Mouse (Mus musculus): ENCODE data around the gene Sprtn.
A peak's percentile ranks its signal among the peaks of the same experiment; 100 is the strongest.

Gene Sprtn

DNA sequence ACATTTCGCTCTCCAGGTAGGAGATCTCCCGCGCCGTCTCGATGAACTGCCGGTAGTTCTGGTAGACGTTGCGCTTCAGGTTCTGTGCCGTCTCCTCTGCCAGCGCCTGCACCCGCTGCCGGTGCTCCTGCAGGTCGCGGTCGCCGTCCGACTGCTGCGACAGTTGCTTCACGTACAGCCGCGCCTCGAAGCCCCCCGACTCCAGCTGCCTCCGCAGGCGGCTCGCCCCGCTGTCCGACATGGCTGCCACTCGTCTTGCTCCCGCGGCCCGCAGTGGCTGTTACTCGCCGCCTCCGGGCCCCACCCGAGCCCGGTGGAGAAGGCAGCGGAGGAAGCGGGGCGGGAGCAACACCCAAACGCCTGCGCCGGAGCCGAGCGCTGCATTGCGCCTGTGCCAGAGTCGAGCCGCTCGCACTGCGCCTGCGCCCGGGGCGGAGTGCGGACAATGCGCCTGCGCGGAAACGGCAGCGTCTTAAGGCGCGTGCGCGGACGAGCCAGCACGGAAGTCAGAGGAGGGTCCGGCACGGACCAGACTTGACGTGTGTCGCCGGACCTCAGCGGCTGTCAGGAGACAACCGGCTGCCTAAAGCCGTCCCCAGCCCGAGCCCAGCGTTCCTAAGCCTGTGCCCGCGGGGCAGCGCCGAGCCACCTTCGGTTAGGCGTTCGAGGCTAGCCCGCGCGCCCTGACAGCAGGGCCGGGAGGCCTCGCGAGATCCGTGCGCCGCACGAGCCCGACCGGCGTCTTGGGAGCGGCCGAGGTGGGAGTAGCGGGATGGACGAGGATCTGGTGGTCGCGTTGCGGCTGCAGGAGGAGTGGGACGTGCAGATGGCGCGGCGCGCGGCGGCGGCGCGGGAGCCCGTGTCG lies at the start of gene Sprtn, which contains the start of gene Exoc8:
Gene Sprtn, plus strand, starts transcription at position 501 of the 865 bp plus-strand sequence.
Gene Exoc8, minus strand, starts transcription at position 320 of the 865 bp plus-strand sequence.
- DNase-seq = peak; percentile 97

DNA sequence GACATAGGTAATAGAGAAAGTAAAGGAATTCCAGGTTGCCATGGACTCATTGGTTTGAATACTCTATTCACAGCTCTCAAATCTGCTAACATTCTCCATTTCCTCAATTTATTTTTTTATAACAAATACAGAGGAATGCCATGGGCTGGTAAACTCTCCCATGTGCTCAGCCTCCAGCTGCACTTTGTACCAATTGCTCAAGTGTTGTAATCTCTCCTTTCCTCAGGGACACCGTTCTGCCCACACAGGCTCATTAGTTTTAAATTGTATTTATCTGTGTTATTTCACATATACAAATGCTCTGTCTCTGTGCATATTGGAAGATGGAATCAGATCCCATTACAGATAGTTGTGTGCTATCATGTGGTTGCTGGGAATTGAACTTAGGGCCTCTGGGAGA lies 44.2 kb upstream of the Sprtn start:
- DNase-seq = no peak

DNA sequence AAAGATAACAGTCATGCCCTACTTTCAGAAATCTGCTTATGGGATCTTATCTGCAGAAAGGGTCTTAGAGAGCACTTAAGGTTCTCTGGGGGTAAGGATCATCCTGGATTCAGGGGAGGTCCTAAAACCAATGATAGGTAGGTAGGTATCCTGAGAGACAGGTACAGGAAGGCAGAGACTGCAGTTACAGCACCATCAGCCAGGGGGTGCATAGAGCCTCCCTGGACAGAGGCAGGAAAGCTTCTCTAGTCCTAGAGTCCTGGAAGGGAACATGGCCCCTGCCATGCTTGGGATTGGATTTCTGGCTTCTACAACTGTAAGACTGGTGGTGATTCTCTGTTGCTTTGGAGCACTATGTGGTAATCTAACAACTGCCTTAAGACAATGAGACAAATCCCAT lies 38.2 kb upstream of the Sprtn start:
- DNase-seq = no peak

DNA sequence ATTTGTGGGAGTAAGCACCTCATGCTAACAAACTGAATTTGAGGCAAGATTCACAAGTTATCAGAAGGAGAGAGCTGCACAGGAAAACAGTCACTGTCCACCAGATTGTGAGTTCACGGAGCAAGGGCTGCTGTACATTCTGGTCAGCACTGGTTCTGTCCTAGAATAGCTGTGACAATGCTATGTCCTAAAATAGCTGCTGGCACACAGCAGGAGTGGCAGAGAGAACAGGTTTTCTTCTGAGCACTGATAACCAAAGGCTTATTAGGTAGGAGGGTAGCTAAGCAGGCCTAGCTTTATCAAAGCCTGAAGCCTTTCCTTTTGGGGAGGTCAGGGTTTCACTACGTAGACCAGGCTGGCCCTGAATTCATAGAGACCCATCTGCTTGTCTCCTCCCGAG lies 37.5 kb upstream of the Sprtn start:
- DNase-seq = no peak

DNA sequence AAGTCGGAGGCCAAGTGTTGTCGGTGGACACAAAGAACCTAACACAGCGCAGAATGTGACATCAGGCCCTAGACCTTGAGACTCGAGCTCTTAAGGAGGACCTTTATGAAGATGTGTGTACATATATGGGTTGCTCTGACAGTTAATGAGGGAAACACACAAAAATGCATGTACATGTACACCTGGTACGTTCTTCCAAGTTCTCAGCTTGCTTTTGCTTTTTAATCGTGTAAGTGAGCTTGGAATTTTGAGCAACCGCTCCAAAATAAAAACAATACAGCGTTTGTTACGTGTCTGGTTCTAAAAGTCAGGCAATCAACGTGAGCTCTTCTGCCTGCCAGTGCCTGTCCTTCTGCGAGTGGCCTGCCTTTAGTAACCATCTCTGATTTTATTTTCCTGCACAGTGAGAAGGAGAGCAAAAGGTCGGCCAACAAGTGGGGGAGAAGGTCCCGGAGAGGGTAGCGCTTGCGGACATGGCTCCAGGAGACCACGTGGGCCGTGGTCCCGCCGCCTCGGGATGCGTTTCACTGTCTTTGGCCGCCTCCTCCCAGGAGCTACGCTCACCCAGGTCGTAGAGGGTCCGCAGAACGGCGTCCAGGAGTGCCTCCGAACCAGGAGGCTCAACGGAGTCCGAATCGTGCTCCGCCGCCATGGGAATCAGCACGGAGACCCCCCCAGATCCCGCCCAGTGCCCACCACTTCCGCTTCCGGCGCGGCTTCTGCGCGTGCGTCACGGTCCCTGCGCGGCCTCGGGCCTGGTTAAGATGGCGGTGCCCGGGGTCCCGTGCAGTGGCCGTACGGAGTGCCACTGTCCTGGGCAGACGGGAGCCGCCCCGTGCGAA lies 35.1 kb upstream of the Sprtn start, which contains the start of the genes Gnpat and 2810004N23Rik:
Gene Gnpat, plus strand, starts transcription at position 713 of the 842 bp plus-strand sequence.
Gene 2810004N23Rik, minus strand, starts transcription at position 800 of the 842 bp plus-strand sequence.
- peak; percentile 88 for DNase-seq

DNA sequence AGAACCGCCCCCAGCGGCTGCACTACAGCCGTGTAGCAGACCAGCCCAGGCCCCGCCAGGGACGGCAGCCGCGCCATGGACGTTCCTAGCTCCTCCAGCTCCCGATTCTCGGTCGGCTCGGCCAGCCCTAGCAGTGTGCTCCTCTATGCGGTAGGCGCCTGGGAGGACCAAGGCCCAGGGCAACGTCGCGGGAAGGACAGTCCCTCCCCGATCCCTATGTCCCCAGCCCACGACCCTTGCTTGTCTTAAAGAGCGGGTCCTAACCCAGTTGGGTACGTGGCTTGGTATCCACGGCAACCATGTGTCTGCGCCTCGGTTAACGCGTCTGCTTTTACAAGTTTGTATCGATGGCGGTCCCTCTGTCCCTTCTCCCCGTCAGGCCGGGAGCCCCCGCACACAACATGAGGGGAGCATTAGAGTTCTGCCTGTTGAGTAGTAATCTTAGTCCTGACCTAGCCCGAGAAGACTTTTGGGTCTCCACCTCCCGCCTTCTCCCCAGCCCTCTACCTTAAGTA lies 34.5 kb upstream of the Sprtn start:
- no peak for DNase-seq

DNA sequence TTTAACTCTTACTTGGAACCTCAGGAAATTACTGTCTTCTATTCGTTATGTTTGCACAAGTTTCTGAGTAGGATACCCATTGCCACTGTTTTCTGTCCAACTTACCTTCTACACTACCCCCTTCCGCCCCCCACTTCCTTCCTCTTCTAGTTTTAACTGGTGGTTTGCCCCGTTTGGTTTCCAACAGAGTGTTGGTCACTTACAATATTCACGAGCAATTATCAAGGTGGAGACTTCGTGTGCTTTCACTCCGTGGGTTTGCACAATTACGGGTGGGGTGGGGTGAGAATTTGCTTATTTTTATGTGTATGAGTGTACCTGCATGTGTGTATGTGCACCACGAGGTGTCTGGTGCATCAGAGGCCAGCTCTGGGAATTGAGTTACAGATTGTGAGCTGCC lies 34.0 kb upstream of the Sprtn start:
- no peak for DNase-seq

DNA sequence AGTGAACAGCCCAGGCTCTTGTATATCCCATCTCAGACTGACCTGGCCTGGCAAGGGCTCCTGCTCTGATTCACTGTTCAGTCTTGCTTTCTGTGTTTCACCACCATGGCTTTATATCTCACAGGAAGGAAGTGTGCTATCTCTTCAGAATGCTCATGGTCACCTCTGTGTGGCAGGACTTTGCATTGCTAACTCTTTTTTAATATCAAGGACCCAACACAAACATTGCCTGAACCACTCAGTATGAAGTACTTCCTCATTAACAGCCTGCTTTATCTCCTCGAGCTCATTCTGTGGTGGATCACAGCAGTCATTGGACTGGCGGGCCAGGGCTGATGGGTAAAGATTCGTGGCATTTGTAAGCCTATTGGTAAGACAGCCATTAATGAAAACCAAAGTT lies 31.0 kb upstream of the Sprtn start:
- DNase-seq = no peak

DNA sequence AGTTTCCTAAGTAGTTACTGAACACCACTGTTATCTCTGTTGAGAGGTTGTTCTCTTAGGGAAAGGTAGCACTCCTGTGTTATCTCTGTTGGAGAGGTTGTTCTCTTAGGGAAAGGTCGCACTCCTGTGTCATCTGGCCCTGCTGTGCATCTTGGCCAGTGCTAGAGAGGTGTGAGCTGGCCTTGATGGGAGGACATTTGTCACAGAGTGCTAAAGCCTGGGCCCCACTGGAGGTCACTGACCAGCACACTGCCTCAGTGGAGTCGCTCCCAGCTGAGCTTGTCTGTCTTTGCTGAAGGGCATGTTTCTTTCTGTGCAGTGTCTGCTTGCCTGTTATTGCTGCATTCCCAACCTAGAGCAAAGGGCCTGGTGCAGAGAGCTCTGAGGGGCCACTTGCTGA lies 30.6 kb upstream of the Sprtn start:
- no peak for DNase-seq

DNA sequence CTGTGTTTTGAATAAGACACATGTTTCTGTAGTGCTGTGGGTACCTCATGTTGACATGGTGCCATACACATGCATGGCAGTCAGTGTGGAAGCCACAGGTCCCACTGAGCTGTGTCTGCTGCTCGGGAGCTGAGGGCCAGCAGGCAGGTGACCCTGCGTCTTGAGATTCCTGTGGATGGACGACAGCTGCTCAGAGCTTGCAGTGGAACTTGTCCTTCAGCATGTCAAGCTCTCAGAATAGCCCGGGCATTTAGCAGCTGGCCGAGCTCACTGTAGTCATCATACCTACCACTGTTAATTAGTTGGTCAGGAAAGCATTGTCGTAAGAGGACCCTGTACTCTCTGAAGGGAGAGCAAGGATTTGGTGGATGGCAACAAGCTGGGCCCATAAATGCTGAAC lies 28.0 kb upstream of the Sprtn start:
- DNase-seq = no peak

DNA sequence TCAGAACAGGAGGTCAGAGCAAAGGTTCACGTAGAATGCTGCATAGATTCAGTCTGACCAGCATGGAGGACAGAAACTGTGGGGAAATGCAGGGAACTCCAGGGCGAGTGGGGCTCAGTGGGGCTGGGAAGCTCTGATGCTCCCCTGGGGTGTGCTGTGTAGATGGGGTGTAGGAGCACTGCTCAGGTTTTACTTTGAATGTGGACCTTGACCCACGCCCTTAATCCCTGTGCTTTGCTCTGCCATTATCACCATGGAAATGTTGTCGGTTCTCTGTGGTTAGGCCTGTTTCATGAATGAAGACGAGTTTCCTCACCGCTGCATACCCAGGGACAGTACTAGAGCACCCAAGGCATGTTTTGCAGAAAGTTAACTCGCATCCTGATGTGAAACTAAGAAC lies 26.2 kb upstream of the Sprtn start:
- no peak for DNase-seq

DNA sequence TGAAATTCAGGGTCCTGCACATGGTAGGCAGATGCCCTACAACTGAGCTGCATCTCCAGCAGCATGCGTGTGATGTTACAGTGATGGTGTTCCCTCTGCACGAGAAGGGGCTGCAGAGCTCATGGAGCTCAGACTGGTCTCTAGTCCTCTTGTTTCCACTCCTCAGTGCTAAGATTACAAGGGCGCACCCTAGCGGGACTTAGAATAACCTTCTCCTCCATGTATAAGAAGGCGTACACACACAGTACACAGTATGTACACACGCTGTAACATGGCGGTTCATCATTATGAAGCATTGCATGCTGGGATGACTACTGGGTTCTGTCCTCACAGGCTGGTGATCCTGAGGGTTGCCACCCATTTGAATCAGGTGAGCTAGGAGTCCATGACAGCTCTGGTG lies 25.6 kb upstream of the Sprtn start:
- DNase-seq = no peak

DNA sequence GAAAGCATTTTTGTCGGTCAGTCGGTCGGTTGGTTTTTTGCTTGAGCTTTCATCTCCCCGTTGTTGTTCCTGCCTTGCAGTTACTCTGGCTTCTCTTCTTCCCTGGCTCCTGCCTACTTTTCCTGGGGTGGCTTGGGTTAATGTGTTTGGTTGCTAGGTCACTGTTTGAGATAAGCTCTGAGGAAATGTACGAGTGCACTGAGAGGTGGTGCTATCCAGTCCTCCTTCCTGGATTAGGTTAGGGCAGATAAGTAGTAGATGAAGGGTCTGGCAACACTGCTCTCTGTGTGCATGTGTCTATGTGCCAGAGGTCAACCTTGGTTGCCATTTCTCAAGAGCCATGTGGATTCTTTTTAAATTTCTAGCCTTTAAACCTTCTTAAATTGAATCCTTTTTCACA lies 25.0 kb upstream of the Sprtn start:
- no peak for DNase-seq

DNA sequence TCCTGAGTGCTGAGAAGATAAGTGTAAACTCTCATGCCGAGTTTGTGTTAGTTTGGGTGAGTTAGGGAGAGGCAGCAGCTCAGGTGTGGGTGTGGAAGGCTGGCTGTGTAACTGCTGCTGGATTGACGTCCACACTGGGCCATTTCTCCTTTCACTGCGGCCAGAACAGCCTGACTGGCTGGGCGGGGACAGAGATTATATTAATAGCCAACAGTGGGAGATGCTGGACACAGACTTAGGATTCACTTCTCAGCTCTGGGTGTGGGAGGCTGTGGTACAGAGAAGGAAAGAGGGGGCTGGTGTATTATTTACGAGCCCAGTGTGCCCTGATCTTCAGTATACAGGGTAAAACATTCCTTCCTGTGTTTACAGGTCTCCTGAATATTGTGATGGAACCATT lies 19.5 kb upstream of the Sprtn start:
- DNase-seq = no peak

DNA sequence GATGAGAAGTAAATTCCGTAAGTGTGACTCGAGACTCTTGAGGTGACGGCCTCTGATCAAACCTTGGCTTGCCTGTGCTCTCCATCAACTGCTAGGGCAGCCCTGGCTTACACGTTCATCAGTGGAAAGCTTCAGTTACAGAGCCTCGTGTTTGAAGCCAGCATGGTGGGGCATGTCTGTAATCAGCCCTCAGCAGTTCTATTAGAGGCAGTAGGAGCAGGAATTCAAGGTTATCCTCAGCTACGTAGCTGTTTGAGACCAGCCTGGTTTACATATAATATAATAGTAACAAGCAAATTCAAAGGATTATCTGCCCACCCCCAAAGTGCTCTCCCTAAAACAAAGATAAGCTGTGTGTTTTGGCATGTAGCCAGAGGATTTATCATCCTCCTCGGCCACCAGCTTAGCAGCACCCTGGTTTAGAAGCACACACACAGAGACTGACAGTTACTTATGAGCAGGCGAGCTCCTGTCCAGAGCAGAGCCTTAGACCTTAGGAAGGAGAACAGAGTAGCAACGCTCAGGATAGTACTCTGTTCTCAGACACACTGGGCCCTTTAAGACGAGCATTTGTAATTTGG lies 18.6 kb upstream of the Sprtn start:
- no peak for DNase-seq

DNA sequence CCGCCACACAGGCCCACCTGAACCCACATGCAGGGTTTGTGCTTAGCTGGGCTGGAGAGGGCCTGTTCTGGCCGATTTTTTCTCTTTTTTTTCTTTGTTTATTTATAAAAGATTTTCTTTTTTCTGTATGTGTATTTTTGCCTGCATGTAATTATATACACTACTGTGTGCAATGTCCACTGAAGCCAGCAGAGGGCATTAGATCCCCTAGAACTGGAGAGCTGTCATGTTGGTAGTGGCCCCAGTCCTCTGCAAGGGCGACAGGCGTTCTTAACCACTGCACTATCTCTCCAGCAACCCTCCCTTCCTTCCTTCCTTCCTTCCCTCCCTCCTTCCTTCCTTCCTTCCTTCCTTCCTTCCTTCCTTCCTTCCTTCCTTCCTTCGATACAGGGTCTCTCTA lies 9.3 kb upstream of the Sprtn start:
- DNase-seq = no peak

DNA sequence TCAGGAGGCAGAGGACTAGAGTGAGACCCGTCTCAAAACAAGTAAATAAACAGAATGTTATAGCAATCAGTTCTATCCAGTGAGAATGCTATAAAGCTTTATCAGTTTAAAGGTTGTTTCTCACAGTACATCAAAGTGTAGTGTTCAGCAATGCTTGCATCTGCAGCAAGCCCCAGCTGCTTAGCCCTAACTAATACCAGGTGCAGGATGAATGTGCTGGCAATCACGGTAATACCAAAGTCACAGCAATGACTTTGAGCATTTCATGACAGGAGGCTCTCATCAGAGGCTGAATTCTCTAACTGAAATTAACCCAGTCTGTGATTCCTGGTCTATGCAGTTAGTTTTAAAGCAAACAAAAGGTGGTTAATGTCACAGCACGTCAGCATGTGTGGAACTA lies 5.1 kb upstream of the Sprtn start:
- DNase-seq = no peak

DNA sequence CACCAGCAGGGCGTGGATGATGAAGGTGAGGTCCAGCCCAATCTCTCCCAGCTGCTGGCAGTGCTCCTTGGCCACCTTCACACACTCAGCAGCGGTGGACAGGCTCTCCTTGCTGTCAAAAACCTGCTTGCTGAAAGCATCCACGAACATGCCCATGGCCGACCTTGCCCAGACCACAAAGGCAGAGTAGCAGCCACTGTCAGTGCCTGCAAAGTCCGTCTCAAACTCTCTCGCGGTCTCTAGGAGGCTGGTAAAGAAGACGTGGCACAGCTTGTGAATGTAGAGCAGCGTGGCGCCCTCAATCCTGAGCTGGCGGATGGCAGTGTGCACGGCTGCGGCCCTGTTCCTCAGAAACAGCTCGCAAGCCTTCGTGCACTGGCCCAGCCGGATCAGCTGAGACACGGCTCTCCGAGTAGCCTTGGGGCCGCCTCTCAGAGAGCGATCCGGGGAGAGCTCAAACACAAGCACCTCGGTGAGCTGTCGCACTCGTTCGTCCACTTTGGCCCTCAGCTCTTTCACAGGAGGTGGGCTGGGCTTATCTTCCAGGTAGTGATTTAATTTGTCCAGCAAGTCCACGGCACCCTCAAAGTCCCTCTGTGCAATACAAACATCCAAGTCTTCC lies 1.6 kb upstream of the Sprtn start:
- no peak for DNase-seq

DNA sequence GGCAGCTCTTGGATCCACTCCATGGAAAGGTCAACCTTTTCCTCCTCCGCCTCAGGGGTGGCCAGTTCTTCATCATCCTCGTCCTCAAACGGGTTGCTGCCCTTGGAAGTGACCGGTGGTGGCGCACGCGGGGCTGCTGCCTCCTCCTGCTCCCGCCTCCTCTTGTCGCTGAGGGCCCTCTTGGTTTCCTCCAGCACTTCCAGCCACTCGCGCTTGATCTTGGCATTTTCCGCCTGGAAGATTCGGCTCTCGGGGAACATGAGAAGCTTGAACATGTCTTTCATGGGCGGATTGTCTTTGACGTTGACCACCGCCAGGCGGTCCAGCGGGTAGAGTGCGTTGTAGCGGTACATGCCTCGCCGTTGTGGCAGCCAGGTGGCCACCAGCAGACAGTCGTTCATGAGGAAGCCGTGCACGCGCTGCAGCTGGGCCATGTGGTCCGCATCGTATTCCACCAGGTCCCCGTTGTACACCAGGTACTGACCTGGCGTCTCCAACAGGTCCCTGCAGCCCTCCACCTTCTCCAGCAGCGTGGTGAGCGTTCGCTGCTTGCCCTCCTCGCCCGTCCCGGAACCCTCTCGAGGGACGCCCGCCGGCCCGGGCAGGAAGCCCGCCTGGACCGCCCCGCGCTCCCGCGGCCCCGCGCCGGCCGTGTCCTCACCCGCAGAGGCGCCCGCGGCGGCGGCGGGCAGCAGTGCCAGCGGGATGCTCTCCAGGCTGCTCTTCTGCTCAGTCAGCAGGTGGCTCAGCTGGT lies 877 bp upstream of the Sprtn start:
- DNase-seq = peak; percentile 74

DNA sequence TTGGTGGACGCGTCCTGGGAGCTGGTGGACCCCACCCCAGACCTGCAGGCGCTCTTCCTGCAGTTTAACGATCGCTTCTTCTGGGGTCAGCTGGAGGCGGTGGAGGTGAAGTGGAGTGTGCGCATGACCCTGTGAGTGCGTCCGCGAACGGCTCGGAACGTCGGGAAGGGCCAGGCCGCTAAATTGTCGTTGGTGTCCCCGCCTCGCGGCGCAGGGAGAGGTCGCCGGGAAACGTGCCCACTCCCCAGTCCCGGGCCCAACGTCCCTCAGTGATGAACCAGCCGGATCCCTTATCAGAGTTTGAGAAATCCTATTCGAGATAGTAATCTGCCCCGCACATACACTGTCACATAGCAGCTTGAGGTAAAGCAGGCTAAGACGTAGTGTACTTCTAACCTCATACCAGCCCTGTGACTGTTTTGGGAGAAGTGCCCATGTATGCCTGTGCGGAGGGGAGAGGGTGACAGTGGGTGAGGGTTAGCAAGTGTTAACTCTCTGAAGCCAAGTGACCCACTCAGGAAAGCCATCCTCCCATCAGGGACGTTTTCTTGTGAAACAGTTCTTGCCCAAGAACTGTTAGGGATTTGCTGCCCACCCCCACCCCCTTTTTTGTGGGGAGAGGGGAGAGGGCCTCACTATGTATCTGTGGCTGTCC lies 692 bp downstream of the Sprtn start:
- no peak for DNase-seq

DNA sequence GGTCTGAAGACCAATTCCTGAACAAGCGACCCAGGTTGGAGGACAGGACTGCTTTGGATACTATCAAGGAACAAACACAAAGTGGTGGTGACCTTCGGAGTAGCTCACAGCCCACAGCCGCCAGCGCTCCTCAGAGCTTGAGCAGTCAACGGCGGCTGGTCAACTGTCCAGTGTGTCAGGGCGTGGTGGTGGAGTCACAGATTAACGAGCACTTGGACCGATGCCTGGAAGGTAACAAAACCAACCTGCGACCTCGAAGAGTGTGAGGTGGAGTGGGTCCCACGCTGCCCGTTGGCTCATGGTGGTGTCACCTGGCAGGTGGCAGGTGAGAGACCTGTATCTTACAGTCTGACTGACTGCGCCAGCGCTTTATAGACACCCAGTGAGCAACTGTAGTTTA lies 5.5 kb downstream of the Sprtn start:
- no peak for DNase-seq

DNA sequence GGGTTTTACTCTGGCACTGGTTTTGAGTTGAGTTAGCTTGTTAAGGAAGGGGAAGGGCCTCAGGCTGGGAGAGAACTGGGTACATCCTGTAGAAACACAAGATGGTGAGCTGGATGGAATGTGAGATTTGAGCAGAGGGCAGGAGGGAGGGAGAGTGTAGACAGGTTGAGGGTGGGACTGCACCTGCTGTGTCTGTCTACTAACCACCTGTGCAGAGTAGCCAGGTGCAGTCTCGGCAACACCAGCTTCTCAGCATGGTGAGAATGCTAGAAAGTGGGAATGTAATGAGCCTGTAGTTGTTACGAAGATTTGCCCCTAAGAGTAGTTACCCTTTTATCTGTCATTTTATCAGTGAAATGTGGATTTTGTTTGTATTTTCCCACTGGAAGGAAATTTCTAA lies 7.8 kb downstream of the Sprtn start:
- DNase-seq = no peak
